Mouse (Mus musculus) hindlimb bud, embryonic 11.5 days (tissue): Measurements from ENCODE around the gene Tspan5.

Source experiments
- DNase-seq: peaks from one replicate; pipeline ENCODE4 v3.0.0-alpha.2; 2012; ENCODE audit warnings: low read depth, low spot score; ENCODE audit errors: extremely low spot score

The Tspan5 gene

DNA sequence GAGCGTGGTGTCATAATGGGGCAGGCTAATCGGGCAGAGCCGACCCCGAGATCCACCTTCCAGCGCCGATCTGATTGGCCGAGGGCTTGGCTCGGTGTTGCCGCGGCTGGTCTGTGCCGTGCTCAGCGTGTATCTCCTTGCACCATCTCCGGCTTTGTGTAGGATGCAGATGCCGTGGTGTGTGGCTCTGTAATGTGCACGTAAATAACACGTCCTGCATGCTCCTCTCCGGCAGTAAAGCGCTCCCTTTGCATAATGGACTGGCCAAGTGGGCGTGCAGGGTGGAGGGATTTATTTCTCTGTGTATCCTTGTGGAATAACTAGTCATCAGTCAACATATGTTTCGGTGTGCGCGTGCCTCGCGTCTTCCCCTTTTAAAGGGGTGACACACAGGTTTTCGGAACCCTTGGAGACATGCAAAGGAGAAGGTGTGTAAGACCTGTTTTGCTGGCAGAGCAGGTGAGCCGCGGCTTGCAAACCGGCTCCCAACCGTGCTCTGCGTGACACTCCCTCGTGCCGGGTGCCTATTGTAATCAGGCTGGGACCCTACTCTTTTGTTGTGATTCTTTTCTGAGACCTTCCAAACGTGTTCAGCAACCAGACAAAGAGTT, 1.2 kb downstream of the Tspan5 start:
- DNase-seq: peak; percentile 16

DNA sequence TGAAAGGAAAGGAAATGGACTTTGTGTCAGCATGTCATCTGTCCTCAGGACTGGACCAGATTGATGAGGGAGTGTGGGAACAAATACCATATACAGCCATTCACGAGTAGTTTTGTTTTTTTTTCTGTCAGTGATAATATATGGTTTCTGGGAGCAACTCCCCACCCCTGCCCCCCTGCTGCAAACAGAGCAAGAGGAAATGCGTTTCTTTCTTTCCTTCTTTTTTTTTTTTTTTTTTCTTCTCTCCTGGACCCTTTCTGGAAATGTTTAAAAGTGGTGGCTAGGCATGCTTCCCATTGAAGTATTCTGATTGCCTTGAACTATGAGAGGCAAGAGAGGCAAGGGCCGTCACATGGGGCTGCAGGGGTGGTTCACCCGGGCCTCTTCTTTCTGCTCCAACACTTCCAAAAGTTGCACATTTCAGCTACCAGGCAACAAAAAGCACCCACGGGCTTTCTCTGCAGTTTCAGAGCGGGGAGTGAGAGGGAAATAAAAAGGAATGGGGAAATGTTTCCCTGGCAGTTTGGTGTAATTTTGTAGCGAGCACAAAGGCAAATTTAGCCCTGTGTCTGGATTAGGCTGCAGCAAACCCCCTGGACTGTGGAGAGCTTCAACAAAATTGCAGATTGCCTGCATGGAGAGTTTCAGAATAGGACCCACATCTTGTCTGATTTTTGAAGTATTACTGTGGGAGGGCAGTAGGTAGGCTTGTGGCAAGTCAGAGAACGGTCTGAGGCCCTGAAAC, 2.2 kb downstream of the Tspan5 start:
- no peak for DNase-seq

DNA sequence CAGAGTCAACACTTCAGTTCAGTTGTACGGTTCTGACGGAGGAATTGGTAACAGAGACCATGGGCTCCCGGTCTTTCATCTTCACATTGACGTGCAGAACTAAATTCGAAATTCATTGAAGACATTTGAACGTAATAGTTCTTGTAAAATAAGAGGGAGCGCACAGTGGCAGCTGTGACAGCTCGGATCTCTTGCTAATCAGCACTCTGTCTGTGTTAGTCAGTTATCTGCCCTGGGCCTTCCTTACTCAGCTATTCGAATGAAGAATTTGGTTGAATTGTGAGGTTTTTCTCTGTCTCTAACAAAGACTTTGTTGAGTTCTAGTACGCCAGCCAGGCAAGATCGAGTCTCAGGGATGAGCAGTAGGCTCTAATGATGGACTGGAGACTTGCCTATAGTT, 3.1 kb downstream of the Tspan5 start:
- DNase-seq: no peak

DNA sequence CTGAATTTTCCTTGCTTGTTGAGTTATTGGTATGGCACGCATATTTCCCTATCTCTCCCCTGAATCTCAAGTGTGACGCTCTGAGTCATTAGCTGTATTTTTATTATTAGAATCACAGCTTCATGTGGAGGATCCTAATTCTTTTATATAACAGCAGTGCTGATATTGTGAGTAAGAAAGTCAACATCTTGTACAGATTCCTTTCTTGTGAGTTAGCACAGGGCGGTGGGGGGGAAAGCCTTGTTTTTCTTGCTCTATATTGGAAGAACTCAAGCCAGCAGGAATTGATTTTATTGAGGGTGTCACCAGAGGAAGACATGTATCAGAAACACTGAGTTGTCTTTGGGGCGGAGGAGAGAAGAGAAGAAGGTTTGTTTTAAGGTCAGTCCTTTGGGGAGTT, 3.6 kb downstream of the Tspan5 start:
- no peak for DNase-seq

DNA sequence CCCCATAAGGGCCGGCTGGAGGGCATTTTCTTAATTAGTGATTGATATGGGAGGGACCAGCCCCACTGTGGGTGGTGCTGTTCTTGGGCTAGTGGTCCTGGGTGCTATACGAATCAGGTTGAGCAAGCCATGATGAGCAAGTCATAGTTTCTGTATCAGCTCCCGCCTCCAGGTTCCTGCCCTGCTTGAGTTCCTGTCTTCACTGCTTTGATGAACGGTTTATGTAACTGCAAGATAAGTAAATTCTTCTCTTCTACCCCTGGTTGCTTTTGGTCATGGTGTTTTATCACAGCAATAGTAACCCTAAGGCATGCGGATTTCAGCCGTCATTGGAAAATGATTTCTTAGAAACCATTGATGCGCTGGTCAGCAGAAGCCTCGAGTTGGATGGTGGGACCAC, 4.6 kb downstream of the Tspan5 start:
- no peak for DNase-seq

DNA sequence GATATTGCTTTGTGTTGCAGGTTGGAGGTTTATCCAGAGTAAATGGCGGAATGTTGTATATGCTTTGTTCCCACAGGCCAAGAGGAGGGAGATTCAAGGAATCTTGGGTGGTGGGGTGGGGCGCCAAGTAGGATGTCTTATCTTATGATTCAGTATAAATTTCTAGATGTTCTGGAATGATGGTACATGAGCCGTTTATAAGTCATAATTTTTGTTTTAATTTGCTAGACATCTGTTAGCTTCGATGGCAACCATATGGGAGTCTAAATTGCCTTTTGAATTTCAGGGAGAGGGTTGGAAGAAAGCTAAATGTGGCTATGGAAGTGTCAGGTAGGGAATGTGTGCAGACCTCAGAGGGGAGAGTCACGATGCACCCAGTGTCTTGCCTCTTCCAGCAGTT, 5.0 kb downstream of the Tspan5 start:
- no peak for DNase-seq

DNA sequence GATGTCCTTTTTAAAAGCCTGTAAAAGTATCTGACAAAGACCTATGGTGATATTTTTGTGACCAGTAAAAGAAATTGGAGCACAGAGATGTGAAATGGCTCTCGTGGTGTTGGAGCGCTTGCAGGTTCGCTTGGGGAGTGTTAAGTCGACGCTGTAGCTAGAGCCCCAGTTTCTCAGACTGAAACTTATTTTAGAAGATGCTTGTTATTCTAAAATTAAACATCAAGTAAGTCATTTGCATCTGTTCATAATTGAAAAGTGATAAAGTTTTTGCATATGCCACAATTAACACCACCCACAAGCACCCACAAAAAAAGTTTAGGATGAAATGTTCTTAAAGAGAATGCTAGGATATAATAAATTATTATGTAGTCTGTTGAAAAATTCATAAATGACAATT, 6.0 kb downstream of the Tspan5 start:
- DNase-seq: no peak

DNA sequence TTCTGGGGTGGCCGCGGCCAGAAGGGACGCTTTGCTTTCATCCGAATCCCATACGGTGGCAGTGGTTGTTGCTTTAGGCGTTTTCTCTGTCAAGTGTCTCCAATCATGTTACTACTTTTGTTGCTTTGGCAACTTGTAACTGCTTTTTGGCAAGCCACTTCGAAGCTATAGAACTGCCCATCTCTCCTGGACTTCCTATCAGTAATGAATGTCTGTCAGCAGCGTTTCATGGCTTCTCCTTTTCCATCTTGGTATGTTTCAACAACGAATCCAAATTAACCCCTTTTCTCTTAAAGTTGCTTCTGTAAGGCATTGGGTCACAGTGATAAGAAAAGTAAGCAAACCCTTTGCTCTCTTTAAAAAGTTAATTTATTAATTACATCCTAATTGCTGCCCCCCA, 7.7 kb downstream of the Tspan5 start:
- DNase-seq: no peak

DNA sequence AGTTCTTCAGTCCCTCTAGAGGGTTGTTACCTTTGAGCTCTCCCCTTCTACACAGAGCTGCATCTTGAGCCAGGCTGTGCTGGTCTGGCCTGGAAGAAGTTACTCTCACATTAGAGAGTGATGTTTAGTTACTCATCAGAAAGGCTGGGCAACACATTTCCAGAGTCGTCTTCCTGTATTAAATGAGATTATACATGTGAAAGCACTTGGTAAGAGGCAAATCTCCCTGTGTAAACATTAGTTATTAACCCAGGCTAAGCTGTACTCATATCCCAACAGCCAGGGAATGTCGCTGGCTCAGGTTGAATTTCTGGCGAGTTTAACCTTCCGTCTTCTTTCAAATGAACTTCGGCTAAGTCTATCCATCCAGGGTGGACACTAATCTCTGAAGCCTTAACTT, 9.3 kb downstream of the Tspan5 start:
- DNase-seq: no peak

DNA sequence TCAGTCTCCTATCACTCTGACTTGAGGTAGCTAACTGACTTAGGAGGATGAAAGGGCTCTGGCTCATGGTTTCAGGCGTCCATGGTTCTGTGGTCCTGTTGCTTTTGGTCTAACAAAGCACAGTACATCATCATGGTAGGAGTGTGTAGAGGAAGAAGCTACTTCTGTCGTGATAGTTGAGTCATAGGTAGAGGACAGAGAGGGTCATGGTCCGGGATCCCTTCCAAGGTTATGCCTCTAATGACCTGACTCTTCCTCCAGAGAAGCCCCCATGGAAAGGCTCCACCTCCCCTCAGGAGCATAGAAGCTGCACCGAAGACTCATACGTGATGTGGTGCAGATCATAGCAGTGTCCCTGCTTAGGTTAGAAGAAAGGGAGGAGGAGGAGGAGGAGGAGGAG, 10.1 kb downstream of the Tspan5 start:
- no peak for DNase-seq

DNA sequence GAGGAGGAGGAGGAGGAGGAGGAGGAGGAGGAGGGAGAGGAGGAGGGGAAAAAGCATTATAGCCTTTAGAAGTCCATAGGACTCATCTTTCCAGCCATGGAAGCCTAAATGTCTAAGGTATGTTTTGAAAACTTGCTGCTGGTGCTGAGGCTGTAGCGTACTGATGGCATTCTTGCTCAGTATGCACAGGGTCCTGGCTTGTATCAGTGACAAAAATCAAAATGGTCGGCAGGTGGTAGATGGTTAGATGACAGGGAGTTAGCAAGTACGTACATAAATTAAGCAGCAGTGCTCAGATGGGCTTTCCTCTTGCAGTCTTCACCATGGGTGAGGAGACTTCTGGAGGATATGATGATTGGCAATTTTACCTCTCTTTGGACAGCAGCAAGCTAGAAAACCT, 10.8 kb downstream of the Tspan5 start:
- no peak for DNase-seq

DNA sequence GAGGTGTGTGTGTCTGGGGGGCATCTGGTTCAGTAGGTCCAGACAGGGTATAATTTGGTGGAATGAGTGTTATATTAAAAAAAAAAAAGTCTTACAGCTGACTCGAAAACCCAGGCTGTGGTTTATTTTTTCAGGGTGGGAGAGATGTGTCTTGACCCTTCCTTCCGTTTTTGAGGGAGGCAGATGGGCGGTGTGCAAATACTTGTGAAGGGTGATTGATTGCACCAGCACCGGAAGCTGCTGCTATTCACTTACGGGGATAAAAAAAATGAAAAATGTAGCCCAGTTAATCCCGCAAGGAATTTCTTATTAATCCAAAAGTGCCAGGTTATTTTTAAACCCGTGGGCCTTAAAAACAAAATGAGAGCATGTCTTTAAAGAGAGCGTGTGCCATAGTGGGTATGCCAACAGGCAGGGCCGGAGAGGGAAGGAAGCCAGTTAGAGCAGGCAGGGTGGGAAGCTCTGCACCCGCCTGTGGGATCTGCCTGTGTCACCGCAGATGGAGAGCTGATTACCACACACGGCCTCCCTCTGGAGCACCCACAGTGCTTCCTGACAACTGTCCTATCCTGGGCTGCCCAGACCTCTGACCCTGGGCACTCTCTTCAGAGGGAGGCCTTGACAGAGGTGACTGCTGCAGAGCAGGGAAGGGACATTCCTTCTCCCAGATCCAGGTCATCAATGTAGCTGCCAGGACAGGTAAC, 11.3 kb downstream of the Tspan5 start:
- no peak for DNase-seq

DNA sequence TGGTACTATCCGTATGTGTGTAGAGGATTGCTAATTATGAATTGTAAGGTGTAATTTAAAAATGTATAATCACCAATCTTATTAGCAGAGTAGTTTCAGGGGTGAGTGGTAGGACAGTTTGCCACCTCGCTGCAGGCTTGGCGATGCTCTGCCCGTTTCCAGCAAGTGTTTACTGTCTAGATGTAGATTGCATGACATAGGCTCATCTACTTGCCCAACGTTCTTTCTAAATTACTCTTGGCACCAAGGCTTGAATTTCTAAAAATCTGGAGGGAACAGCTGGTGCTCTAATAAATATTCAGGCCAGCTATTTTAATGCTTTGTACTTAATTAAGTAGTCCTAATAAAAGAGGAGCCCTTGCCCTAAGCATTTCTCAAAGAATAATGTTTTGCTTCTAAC, 12.3 kb downstream of the Tspan5 start:
- no peak for DNase-seq

DNA sequence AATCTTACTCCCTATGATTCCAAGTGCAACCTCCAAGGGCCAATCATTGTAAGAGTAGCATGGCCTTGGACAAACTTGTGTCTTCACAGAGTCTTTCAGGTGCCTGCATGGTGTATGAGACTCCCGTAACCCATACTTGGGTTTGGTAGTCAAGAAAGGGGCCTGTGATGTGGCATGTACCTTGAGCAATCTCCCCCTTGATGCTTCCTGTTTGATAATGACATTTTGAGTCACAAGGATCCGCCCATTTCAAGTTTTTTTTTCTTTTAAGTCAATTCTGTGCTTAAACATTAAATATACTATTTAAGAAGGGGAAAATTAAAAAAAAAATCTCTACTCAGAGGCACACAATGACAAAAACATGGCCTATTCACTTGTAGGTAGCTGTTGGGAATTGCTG, 15.3 kb downstream of the Tspan5 start:
- no peak for DNase-seq

DNA sequence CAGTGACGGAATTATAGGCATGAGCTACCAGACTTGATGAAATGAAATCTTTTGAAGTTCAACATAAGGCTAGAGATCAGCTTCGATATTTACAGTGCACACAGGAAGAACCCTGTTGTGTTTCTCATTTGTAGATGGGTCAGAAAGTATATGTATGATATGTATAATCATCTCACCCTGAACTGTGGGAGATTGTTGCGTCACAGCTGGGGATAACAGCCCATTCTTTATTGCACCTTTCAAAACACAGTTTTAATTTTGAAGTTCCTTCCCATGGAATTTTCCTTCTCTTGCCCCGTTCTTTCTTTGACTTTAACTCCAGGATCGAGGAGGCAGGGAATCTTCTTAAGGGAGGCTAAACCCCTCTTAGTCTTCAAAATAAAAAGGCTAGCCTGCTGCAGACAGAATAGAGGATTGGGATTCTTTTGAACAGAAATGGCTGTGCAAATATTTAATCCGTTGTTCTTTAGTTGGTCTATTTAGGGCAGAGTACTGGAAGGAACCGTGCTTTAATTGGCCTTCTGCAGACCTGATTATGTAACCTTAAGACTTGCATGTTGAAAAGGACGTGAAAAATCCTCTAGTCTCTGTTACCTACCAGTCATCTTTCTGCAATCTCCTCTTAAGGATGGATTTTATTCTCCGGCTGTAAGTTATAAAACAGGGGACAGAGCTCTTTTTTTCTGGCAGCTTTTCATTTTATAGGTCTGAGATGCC, 18.1 kb downstream of the Tspan5 start:
- DNase-seq: no peak

DNA sequence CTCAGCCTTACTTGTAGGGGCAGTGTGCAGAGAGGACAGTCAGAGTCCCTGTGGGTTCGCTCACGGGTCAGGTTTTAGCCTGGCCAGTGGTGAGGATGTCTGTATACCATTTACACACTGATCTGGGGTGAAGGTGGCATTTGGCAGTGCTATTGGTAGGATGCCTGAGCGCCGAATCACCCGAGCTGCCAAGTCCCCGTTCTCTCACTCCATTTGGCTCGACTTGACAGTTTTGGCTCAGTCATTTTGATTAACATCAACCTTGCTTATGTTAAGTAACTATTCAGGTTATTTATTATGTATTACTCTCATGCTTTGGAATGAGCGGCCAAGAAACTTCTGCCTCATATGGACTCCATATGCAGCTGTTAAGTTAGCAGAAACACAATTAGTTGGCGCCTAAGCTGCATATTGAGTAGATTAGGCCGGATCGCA, 18.7 kb downstream of the Tspan5 start:
- DNase-seq: no peak

DNA sequence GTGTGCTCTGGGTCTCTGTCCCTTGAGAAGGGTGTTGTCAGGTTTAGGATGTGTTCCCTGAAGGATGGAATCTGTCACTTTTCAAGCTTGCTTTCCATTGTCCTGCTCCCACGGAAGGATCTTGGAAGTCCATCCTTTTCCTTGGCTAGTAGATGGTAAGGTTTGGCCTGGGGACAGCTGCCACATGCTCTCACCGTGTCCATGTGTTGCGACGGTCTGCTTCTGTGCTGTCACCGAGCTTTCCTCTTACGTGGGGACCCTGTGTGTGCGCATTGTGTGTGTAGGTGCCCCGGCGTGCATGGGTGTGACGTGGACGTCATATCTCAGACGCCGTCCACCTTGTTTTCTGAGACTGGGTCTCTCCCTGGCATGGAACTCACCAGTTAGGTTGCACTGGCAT, 19.5 kb downstream of the Tspan5 start:
- no peak for DNase-seq

DNA sequence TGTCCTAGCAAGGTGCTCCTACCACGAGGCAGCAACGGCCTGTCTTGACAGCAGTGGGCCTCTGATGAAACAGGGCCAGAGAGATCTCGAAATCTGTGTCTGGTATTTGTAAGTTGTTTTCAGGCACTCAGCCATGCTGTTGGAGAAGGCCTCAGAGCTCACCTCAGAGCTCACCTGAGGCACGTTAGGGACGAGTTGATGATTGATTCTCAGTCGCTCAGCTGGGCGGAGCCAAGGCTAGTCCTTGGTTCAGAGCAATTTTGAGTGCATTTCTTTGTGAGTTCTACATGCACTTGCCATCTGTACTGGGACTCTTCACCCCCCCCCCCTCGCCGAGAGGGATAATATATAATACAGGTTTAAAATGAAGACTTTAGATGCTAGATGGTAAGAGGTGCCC, 21.9 kb downstream of the Tspan5 start:
- DNase-seq: no peak

DNA sequence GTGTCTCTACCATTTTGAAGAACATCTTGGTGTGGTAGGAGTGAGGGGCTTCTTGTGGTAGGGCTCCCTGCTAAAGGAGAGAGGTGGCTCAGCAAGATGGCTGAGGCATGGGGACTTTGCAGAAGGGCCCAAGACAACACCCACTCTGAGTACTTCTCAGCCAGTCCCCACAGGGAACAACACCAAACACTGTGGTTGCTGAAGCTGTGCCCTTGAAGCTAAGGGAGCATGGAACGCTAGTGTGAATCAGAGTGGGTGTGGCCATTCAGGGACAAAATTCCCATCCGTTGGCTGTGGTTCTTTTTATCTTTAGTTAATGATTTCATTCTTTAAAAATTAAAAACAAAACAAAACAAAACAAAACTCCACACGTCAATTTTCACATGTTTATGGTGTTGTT, 22.8 kb downstream of the Tspan5 start:
- no peak for DNase-seq

DNA sequence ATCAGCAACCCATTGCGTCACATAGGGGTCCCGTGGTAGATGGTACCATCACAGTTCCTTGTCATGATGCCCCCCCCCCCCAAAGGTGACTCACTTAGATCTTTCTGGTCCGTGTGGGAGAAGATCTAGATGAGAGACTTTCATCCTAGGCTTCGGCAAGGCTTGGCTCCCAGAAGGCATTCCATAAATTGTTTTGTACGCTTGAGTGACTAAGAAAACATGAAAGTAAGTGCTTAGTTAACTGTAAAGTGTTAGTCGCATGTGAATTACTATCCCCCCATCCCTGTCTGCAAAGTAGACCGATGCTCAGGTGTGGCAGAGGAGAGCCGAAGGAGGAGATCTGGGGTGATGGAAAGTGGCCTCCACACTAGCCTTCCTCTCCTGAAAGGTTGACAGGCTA, 25.0 kb downstream of the Tspan5 start:
- DNase-seq: no peak

DNA sequence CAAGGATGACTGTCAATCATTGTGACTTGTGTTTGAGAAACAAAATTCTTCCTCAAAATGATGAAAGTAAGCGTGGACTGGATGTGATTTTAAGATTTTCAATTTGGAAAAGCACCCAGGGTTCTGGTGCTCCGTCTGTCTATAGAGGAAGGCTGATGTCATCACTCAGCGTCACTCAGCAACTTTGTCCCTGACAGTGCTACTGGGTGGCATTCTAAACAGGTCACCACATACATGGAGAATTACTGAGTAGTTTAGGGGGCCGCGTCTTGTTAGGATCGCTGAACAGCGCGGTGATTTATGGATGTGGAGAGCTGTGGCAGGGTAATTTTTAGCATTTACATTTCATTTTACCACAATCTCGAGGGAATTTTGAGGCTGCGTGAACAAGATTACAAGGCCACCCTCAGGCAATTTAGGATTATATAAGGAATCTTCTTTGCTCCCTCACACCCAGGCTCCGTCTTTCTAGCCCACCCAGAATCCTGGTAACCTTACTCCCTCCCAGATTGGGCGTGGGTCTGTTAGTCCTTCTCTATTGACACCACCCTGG, 26.6 kb downstream of the Tspan5 start:
- no peak for DNase-seq
